Mouse (Mus musculus) gastrocnemius, adult 18-20 months (tissue): ENCODE results near the gene Slco4a1. TPM values are rescaled to one million over a fixed set of nuclear protein-coding genes. Genes with fewer than 3 reads are reported as not detected.
A peak's percentile ranks its signal among the peaks of the same experiment; 100 is the strongest.

Experiments used
- DNase-seq: peaks from one replicate; pipeline ENCODE4 v3.0.0; 2021; ENCODE audit warnings: low spot score
- long read RNA-seq, 2 experiments: library from polyadenylated mRNA; stranded (forward); transcript quantifications; one replicate each; pipeline ENCODE4 v2.0.0; 2021
- total RNA-seq, 2 experiments: library from RNA; stranded (reverse); gene quantifications; 2 replicates each; pipeline ENCODE4 v1.2.3; 2021

Slco4a1 gene
- total RNA-seq: not detected
- long read RNA-seq, experiment 1: 0 reads
- long read RNA-seq, experiment 2: 0 reads

DNA sequence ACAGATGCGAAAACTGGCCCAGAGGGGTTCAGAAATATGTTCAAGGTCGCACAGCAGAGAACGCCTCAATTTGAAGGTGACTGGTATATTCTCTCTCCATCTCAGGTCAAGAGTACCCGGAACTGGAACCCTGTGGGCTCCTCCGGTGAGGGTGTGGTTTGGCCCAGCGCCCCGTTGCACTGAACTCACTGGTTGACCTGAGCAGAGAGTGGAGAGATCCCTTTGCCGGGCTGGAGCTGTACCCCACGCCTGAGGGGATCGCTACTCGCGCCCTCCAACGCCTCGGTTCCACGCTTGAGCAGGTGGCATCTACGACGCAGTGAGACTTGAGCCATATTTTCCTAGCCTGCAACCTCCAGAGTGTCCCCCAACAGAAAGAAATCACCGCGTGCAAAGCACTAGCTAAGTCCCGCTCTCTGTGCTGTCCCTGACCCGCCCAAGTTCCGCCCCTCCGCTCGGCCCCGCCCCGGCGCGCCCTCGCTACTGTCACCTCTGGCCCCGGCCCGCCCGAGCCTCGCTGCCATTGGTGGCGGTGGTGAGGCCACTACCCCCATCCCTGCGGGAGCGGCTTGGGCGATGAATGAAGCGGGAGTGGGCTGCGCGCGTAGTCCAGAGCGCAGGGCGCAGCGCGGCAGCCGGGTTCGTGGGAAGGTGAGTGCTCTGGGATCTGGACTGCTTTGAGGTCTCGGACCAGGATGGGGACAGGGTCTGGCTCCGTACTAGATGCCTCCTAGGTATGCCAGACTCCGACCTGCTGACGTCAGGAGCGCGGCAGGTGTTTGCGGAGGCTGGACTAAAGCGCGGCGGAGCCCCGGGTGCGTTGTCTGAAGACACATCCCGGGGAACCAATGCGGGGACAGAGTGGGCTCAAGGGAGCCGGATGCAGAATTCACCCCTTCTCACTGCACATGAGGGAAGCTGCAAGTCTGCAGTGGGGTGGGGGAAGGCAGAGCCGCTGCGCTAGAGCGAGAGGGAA, at the start of gene Slco4a1:
Gene Slco4a1 (plus strand): TSS at position 523 of the 976 bp plus-strand sequence.
- DNase-seq: peak; percentile 76

DNA sequence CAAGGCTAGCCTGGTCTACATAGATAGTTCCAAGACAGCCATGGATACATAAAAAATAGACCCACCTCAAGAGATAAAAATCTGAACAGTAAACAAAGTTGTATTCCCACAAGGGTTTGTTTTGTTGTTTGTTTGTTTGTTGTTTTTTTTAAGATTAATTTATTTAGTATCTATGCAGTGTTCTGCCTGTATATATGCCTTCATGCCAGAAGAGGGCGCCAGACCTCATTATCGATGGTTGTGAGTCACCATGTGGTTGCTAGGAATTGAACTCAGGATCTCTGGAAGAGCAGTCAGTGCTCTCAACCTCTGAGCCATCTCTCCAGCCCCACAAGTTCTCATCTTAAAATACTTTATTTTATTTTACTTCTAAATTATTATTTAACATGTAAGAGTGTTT, 47.6 kb upstream of the Slco4a1 start:
- DNase-seq: no peak

DNA sequence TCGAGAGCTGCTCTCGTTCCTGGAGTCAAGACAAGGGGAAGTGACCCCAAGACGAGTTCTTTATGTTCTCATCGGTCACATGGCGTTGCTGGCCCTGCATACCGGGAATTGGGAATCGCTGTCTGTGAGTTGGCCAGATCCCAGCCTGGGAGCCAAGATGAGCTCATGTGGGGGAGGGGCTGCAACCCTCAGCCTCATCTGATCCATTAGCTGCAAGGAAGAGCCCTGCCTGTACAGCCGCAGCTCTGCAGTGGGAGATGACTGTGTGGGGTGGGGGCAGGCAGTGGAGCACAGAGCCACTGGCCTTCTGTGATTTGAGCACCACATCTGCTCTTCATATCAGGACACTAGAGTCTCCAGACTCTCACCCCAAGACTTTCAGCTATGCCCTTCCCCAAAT, 45.6 kb upstream of the Slco4a1 start:
- no peak for DNase-seq

DNA sequence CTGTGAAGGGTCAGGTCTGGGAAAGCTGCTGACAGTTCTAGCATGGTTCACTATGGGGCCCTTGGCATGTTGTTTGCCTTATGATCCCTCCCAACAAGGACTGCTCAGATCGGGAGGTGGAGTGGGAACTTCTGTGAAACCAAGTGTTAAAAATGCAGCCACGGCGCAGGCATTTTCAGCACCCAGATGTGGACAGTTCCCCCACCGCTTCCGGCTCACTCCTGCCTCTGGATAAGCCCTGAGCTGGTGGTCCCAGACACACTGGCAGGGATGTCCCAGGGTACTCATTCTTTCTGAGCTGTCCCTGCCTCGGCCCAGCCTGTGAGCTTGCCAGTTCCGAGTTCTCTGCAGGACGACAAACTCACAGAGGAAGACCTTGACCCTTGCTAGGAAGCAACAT, 45.0 kb upstream of the Slco4a1 start:
- no peak for DNase-seq

DNA sequence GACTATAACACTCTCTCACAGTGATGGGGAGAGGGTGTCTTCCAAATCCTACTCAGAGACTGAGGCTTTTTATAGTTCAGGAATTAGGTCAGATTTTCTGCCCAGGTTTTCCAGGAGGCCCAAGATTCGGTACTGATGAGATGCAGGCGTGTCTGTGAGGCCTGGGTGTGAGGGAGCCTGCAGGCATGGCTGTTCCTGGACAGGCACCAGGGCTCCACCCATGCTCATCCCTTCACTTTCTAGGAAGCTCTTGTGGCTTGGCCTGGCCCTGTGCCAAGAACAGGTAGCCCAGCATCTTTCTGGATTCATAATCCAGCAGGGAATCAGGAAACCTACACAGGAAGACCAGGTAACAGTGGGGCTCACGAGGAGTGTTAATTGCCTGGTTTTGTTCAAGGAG, 40.4 kb upstream of the Slco4a1 start:
- no peak for DNase-seq

DNA sequence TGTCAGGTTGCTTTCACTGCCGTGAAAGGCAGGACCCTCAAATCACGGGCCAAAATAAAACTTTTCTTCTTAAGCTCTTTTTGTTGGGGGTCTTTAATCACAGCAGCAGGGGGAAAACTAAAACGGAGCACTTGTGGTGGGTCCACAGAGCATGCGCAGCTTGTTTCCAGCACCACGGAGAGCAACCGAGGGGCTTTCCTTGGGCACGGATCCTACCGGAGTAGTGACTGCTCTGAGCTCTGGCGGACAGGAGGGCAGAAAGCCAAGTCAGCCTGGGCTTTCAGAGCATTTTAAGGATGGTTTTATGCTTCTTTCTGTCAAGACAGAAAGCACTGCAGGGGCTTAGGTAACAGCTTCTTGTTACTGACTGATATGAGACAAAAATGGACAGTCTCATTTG, 38.3 kb upstream of the Slco4a1 start:
- DNase-seq: no peak

DNA sequence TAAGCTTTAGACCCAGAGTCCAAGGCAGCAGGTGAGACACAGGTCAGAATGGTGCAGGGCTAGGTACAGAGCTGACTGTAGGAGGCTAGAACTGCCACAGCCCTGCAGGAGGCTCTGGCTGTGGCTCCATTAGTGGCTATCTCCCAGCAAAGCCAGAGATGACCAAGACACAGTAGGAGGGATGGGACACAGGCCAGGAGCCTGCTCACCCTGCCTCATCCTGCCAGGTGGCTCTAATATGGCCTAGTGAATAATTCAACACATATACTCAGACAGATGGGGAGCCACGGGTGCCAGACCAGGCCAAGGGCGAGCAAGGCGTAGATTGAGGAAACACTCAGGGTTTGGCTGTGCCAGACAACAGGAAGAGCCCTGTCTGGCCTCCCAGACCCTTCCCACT, 35.4 kb upstream of the Slco4a1 start:
- no peak for DNase-seq

DNA sequence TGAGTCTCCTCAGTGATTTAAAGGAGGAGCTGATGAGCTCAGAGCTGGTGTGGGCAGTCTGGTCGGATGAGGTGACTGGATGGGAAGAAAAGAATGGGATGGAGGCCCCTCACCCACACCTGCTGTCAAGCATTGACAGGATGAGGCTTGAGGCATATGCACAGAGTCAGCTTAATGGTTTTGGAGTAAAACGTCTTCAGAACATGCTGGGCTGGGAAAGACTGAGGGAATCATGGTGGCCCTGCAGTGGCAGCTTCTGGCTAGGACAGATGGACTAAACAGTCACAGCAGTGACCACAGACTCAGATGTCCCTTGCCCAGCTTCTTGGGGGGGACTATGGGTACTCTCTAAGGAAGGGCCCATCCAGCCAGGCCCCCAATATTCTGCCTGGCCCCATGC, 30.9 kb upstream of the Slco4a1 start:
- DNase-seq: no peak

DNA sequence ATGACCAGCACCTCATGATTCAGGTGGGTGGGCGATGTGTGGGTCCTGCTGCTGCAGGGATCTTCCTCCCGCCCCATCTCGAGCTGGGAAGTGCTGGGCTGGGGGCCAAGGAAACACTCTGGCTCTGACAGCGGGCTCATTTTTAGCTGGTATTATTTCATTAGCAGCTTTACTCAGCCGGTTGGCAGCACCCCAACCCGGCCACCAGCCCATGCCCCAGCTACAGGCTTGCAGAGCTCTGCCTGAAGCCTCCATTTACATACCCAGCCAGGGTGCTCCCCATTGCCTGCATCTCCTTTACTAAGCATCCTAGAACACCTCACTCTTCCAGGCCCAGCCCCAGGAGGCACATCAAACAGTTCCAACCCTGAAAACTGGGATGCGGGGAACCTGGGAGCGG, 29.0 kb upstream of the Slco4a1 start:
- peak; percentile 64 for DNase-seq

DNA sequence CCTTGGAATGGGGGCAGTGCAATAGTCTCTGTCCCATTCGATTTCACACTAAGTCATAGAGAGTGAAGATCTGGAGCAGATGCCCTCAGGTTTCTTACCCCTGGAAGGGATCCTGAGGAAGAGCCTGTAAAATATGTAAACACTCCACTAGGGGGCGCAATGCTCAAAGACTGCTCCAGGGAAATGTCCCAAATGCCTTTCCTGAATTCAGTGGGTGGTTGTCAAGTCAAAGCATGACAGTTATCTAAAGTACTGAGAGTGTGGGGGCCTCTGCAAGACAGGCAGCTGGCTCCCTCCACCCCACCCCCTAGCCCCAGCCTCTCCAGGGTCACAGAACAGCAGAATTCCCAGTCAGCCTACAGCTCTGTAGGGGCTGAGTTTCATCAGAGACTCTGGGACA, 27.7 kb upstream of the Slco4a1 start:
- no peak for DNase-seq

DNA sequence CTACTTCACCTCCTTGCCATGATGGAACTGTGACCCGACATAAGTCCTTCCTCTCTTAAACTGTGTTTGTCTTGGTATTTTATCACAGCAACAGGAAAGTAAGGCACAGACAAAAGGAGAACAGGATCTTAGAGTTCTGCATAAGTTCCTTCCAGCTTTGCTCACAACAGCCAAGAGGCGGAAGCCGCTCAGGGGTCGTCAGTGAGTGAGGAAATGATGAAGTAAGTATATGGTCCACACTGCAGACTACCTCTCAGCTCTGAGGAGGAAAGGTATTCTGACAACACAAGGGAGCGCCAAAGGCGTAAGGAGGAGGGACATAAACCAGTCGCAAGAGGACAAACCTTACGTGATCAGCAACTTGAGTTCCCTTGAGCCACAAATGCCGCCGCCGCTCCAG, 25.4 kb upstream of the Slco4a1 start:
- DNase-seq: no peak

DNA sequence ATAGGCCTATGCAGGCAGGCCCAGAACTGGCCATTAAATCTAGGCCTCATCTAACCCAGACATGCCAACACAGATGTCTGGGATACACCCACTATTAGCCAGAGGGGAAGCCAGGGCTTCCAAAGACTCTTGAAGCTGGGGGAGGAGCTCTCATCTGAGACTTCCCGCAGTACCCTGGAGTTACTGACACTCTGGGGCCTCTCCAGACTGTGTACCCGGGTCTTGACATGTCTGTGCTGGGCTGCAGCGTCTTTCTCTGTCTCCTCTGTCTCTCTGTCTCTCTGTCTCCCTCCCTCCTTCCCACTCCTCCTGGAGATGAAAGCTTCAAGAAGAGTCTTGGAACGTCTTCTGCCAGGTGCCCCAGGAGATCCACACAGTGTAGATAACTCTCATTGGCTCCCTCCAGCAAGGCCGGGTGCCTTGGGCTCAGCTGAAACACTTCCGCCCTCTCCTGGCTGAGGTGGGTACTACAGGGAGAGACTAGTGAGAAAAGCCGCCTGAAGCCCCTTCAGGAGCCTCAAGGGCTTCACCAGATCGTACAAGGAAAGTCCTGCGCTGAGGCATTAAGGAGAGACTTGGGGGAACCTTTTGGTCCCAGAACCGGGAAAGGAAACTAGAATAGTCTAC, 23.9 kb upstream of the Slco4a1 start:
- peak; percentile 71 for DNase-seq

DNA sequence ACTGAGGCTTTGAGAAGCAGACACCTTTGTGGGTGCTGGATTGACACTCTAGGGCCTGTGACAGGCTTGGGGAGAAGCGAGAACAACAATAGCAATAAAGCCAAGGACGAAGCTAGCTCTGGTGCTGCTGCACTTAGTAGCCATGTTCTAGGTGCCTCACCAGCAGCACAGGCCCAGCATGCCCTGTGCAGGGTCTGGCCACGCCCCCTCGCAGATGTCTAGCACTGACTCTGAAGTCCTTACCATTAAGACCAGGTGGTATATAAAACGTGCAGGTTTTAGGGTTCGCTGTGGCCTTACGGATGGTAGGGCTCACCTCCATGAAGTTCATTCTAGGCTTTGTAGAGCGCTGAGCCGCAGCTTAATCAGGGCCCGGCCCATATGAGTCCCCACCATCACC, 23.3 kb upstream of the Slco4a1 start:
- no peak for DNase-seq

DNA sequence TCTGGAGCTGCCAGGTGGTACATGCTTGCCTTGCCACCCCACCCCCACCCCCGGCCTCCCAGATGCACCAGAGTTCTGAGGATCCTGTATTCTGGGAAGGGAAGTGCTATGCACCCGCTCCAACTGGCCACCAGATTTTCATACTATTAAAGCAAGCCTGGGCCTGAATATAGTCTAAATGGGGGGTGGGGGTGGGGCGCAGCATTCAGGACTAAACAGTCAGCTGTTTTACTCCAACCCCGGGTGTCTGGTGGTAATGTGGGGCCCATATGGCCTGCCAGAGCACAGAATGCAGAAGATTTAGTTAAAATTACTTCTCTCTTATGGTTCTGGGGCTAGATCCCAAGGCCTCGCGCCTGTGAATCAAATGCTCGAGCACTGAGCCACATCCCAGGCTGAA, 22.7 kb upstream of the Slco4a1 start:
- no peak for DNase-seq

DNA sequence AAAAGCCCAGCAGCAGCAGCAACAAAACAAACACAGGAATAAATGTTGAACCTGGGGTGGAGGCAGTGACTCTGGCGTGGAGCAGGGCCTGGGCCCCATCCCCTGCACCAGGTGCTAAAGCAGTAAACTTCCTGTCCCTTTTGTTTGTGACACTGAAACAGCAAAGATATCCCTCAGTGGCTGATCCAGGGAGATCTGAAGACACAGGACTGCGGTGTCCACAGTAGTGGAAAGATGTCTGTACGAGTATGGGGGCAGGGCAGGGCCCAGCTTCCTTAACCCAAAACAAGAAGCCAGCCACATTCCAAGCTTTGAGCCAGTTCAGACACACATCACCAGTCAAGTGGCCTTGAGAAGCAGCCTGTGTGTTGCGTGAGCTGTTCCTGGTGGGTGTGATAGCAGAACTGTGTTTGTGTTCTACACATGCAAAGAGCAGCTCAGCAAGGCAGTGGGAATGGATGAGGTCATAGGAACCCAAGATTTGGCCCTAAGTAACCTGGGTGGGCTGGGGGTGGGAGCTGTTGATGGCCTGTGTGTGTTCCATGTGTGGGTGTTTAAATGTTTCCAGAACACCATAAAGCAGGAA, 20.6 kb upstream of the Slco4a1 start:
- no peak for DNase-seq

DNA sequence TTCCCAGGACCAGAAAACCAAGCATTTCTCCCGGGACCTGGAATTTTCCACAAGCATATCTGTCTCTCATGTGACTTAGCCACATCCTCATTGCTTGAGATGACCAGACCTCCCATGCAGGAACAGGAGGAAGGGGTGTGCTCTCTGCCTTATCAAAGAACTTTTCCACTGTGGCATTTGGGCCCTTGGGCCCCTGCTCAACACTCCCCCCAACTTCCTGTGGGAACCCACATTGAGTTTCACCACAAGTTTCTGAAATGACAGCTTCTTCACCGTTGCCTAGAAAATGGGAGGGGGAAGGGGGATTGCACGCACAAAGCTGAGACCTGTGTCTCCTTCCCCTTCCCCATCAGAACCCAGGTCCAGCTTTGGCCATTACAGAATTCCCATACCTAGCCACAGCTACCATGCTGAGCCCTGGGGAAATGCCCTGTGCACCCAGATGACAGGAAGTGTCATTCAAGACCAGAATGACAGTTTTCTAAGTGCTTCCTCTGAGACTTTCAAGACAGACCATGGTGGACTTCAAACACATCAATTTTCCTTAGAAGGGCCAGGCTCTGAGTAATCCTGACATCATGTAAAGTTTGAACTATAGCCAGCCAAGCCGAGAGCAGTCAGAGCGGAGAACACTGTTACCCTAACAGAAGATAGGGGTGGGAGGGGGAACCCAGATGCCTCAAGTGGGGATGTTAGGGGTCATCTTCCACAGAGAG, 18.7 kb upstream of the Slco4a1 start:
- no peak for DNase-seq

DNA sequence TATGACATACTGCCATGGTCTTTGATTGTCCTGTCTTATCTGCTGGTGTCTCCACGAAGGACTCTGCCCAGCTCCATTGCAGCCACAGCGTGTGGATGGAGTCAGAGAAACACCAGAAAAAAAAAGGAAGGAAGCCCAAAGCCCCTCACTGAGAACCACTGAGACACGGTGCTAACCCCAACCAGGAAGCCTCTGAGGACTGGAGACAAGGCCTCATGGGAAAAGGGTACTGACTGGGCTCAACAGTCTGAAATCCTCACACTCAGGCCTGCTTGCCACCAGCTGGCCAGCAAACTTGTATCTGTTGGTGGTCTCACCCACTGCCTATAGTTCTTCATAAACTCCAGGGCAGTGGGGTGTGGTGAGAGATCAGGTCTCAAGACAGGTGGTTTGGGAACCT, 16.3 kb upstream of the Slco4a1 start:
- no peak for DNase-seq

DNA sequence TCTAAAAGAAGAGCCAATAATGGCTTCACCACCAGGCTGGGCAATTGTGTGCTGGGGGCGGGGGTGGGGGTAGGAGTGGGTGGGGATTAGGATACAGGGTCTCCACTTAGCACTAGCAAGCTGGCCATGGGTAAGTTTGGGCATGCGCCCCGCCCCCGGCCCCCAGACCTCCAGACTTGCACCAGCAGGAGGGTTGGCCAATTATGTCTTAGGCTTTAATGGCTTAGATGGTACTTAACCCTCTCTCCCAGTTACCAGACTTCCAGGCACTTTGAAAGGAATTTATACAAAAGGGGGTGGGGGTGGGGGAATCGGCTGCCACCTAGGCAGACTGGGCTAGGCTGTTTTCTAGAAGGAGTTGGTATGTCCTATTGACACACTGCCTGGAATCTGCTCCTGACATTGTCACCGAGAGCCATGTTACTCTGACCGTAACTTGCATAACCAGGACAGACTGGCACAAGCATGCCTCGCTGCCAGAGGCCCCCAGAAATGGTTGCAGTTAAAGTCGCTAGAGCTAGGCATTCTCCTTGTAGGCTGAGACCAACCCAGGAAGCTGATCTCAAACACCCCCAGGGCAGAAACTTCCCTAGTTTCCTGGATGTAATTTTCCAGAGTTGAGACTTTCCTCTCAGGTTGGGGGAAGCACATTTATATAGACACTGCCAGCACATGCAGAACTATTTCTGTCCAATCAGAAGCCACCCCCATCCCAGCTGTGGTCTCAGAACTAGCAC, 15.3 kb upstream of the Slco4a1 start:
- DNase-seq: no peak

DNA sequence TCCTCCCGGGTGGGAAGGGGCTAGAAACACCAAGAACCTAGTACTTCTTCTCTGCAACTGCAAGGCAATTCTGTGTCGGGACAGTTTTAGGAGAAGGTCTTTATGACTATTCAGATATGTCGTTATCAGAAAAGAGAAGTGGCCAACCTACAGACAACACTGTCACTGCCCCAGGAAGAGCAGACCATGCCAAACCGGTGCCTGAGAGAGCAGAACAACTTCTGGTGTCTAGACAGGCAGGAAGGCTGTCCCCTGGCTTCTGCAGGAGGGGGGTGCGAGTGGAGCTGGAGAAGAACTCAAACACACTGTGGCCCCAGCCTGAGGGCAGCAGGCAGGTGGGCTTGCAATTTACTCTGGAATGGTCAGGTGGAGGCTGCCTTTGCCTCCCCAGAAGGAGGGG, 14.0 kb upstream of the Slco4a1 start:
- no peak for DNase-seq

DNA sequence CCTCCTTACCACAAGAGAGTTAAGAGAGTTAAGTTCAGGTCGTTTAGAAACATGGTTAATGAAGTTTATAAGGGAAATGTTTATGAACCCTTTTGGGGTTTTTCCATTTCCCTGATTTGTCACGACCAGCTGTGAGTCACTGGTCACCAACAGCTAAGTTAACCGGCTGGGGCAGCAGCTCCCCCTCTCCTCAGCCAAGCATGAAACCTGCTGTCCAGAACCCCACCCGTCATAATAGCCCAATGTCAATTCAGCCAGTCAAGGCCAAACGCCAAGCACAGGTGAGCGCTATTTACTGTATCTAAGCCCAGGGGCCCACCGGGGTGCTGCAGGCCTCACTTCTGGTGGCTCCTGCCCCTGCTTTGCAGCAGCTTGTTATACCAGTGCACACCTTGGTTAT, 12.2 kb upstream of the Slco4a1 start:
- DNase-seq: no peak
